Mouse (Mus musculus) brain, embryonic 14.5 days (tissue): ENCODE data around the gene Pitpnc1.

ENCODE experiments used
- CTCF ChIP-seq: fragments of 200-500 bp; IDR thresholded peaks from 2 replicates; pipeline ENCODE4 v1.5.1; 2012; ENCODE audit warnings: inconsistent platforms, mild to moderate bottlenecking, moderate library complexity, borderline replicate concordance; ENCODE audit not compliant: insufficient read depth, insufficient read length; ENCODE audit errors: extremely low read depth
- POLR2A ChIP-seq: fragments of 200-500 bp; IDR thresholded peaks from 2 replicates; pipeline ENCODE4 v1.6.1; 2012; ENCODE audit warnings: mild to moderate bottlenecking, inconsistent platforms, borderline replicate concordance; ENCODE audit not compliant: poor library complexity, insufficient read depth, insufficient read length, severe bottlenecking; ENCODE audit errors: extremely low read depth

DNA sequence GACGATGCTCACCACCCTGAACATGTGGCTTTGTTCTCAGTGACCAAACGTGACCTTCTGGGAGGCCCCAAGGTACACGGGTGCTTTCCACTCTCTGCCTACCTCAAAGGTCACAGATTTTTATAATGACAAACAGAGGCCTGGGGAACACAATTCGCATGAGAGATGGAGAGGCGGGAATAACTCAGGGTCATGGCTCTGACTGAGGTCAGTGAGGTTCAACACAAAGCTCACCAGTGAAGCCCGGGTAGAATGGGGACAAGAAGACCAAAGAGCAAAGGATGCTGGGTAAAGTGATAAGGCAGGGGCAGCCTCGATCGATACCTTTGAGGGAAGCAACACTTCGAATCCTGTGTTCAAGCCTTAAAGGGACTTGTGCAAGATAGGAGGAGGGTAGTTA is 206.7 kb downstream of the Pitpnc1 start:
- no peak for TF ChIP-seq CTCF
- no peak for TF ChIP-seq POLR2A
